ENCODE assay signal across 8 mouse cellular contexts in genomic region chr7:44593775-44594174, GRCm38 (mm10). TPM values are rescaled to one million over a fixed set of nuclear protein-coding genes. Genes with fewer than 3 reads are reported as not detected.
DNase-seq lines count a peak whose midpoint lies in the region; ATAC-seq and TF ChIP-seq lines count a peak whose summit lies in the region.

No protein-coding gene starts in this region.

- no peak for TF ChIP-seq CTCF in kidney, adult 2 months (conservative IDR thresholded peaks at IDR 0.05; ENCODE audit: insufficient read depth, insufficient read length, low read depth, low read length)

- no peak for TF ChIP-seq POLR2A in kidney, adult 2 months (IDR thresholded peaks at IDR 0.05; ENCODE audit: low read depth, low read length)

- peak; percentile 88 for DNase-seq in adrenal gland, postnatal 25 days
- DNase-seq in embryonic facial prominence, embryonic 10.5 days (ENCODE audit: low spot score): peak; percentile 95
- DNase-seq in heart, adult 18-20 months: peak; percentile 64 to 82
- DNase-seq in kidney, adult 2 months: peak; percentile 81
- DNase-seq in limb, embryonic 10.5 days (ENCODE audit: low spot score): peak; percentile 96
- peak; percentile 43 for DNase-seq in spleen, adult 12 weeks (ENCODE audit: low spot score)

- H3K36me3 ChIP-seq in embryonic facial prominence, embryonic 10.5 days (replicated peaks): peaks cover 8% of the 10 kb centered on the region
- H3K36me3 ChIP-seq in kidney, adult 2 months (ENCODE audit: control insufficient read depth, insufficient read depth, low read length): no peaks in the 10 kb centered on the region
- H3K36me3 ChIP-seq in limb, embryonic 10.5 days: no peaks in the 10 kb centered on the region
- H3K36me3 ChIP-seq in midbrain, embryonic 13.5 days: peaks cover 8% of the 10 kb centered on the region

- H3K9ac ChIP-seq in midbrain, embryonic 13.5 days (replicated peaks): peak overlapping the region; percentile 57

- peaks cover 72% of the 10 kb centered on the region for H3K4me1 ChIP-seq in embryonic facial prominence, embryonic 10.5 days
- peaks cover 7% of the 10 kb centered on the region; the same call in 1 of the 2 replicates for H3K4me1 ChIP-seq in kidney, adult 2 months (ENCODE audit: control insufficient read depth, insufficient read depth, low read length)
- peaks cover 49% of the 10 kb centered on the region for H3K4me1 ChIP-seq in limb, embryonic 10.5 days
- peaks cover 62% of the 10 kb centered on the region for H3K4me1 ChIP-seq in midbrain, embryonic 13.5 days (replicated peaks)

- H3K27ac ChIP-seq in embryonic facial prominence, embryonic 10.5 days (replicated peaks): no peak overlapping the region; the same call in 1 of the 2 replicates
- no peak overlapping the region for H3K27ac ChIP-seq in kidney, adult 2 months (ENCODE audit: insufficient read depth, low read depth, low read length)
- H3K27ac ChIP-seq in limb, embryonic 10.5 days: no peak overlapping the region
- H3K27ac ChIP-seq in midbrain, embryonic 13.5 days: peak overlapping the region; percentile 68

- H3K27me3 ChIP-seq in embryonic facial prominence, embryonic 10.5 days (replicated peaks; ENCODE audit: low read depth, poor library complexity, severe bottlenecking): peaks cover 48% of the 10 kb centered on the region
- no peaks in the 10 kb centered on the region for H3K27me3 ChIP-seq in kidney, adult 2 months (replicated peaks; ENCODE audit: control insufficient read depth, insufficient read depth, low read length)
- peaks cover 55% of the 10 kb centered on the region for H3K27me3 ChIP-seq in limb, embryonic 10.5 days (ENCODE audit: low read depth, poor library complexity, severe bottlenecking)
- H3K27me3 ChIP-seq in midbrain, embryonic 13.5 days: peaks cover 23% of the 10 kb centered on the region

- peak; percentile 69 for ATAC-seq in midbrain, embryonic 13.5 days
- no peak for ATAC-seq in inflammation-experienced regulatory T-cells, adult 6 months

- no peaks in the 10 kb centered on the region for H3K9me3 ChIP-seq in embryonic facial prominence, embryonic 10.5 days
- no peaks in the 10 kb centered on the region for H3K9me3 ChIP-seq in limb, embryonic 10.5 days (replicated peaks)
- no peaks in the 10 kb centered on the region for H3K9me3 ChIP-seq in midbrain, embryonic 13.5 days

- WGBS in embryonic facial prominence, embryonic 10.5 days: under 1% methylated on average over 22 of the region's 22 CpGs
- 2% methylated on average over 22 of the region's 22 CpGs for WGBS in kidney, adult 2 months
- WGBS in limb, embryonic 10.5 days: under 1% methylated on average over 22 of the region's 22 CpGs
- WGBS in midbrain, embryonic 13.5 days: 0% methylated on average over 18 of the region's 22 CpGs

- peak overlapping the region; percentile 95 for H3K4me2 ChIP-seq in midbrain, embryonic 13.5 days (replicated peaks)

- H3K4me3 ChIP-seq in embryonic facial prominence, embryonic 10.5 days: peak overlapping the region; percentile 77
- no peak overlapping the region for H3K4me3 ChIP-seq in kidney, adult 2 months (ENCODE audit: insufficient read depth, low read depth, low read length)
- peak overlapping the region; percentile 27 for H3K4me3 ChIP-seq in limb, embryonic 10.5 days
- H3K4me3 ChIP-seq in midbrain, embryonic 13.5 days (replicated peaks): peak overlapping the region; percentile 65

RNA-seq across cellular contexts. Expression of gene Kcnc3, which starts 3.3 kb away (rescaled TPM):
- total RNA-seq in adrenal gland, postnatal 25 days (2021): 5.9 and 6.0 TPM in 2 replicates
- polyA plus RNA-seq in embryonic facial prominence, embryonic 10.5 days (2016; fragmentation: Nextera tagmentation; extraction: Ambion mirVana): 0.44 and 0.63 TPM in 2 replicates
- 1 to 10 TPM; 2.4 to 2.6 TPM for total RNA-seq in heart, adult 18-20 months (2021)
- polyA plus RNA-seq in kidney, adult 2 months (2012; rRNA removed): 19.1 and 20.6 TPM in 2 replicates
- polyA plus RNA-seq in limb, embryonic 10.5 days (2016; fragmentation: Nextera tagmentation; extraction: Ambion mirVana): 0.21 and 0.28 TPM in 2 replicates
- 3.7 and 4.4 TPM in 2 replicates for polyA plus RNA-seq in midbrain, embryonic 13.5 days (2015; fragmentation: Nextera tagmentation; extraction: Ambion mirVana)
- polyA plus RNA-seq in inflammation-experienced regulatory T-cells, adult 6 months (2017; shearing (Covaris generic)): not detected

RNA-seq across cellular contexts. Expression of gene Napsa, which starts 21.6 kb away (rescaled TPM):
- 0.88 TPM in 1 of 2 replicates, not detected in the other for total RNA-seq in adrenal gland, postnatal 25 days (2021)
- polyA plus RNA-seq in embryonic facial prominence, embryonic 10.5 days (2016; fragmentation: Nextera tagmentation; extraction: Ambion mirVana): 0.78 and 0.88 TPM in 2 replicates
- 1 to 10 TPM in 1 of 2 experiments, under 1 TPM in 1; 0.82 to 4.4 TPM for total RNA-seq in heart, adult 18-20 months (2021)
- 4,402 and 6,941 TPM in 2 replicates for polyA plus RNA-seq in kidney, adult 2 months (2012; rRNA removed)
- 0.14 and 0.20 TPM in 2 replicates for polyA plus RNA-seq in limb, embryonic 10.5 days (2016; fragmentation: Nextera tagmentation; extraction: Ambion mirVana)
- polyA plus RNA-seq in midbrain, embryonic 13.5 days (2015; fragmentation: Nextera tagmentation; extraction: Ambion mirVana): 0.64 and 1.3 TPM in 2 replicates
- polyA plus RNA-seq in inflammation-experienced regulatory T-cells, adult 6 months (2017; shearing (Covaris generic)): 1 to 10 TPM; 1.3 to 7.7 (median 3.2) TPM

RNA-seq across cellular contexts. Expression of gene Nr1h2, which starts 40.0 kb away (rescaled TPM):
- 133 and 140 TPM in 2 replicates for total RNA-seq in adrenal gland, postnatal 25 days (2021)
- 75.0 and 77.6 TPM in 2 replicates for polyA plus RNA-seq in embryonic facial prominence, embryonic 10.5 days (2016; fragmentation: Nextera tagmentation; extraction: Ambion mirVana)
- total RNA-seq in heart, adult 18-20 months (2021): 10 to 100 TPM; 43.9 to 47.3 TPM
- polyA plus RNA-seq in kidney, adult 2 months (2012; rRNA removed): 136 and 159 TPM in 2 replicates
- polyA plus RNA-seq in limb, embryonic 10.5 days (2016; fragmentation: Nextera tagmentation; extraction: Ambion mirVana): 74.5 and 82.2 TPM in 2 replicates
- polyA plus RNA-seq in midbrain, embryonic 13.5 days (2015; fragmentation: Nextera tagmentation; extraction: Ambion mirVana): 71.3 and 74.9 TPM in 2 replicates
- 10 to 100 TPM; 43.0 to 52.2 (median 49.9) TPM for polyA plus RNA-seq in inflammation-experienced regulatory T-cells, adult 6 months (2017; shearing (Covaris generic))

RNA-seq across cellular contexts. Expression of gene Pold1, which starts 45.1 kb away (rescaled TPM):
- 14.2 and 22.6 TPM in 2 replicates for total RNA-seq in adrenal gland, postnatal 25 days (2021)
- 164 and 171 TPM in 2 replicates for polyA plus RNA-seq in embryonic facial prominence, embryonic 10.5 days (2016; fragmentation: Nextera tagmentation; extraction: Ambion mirVana)
- 10 to 100 TPM; 12.6 to 16.2 TPM for total RNA-seq in heart, adult 18-20 months (2021)
- 12.7 and 14.2 TPM in 2 replicates for polyA plus RNA-seq in kidney, adult 2 months (2012; rRNA removed)
- 175 and 184 TPM in 2 replicates for polyA plus RNA-seq in limb, embryonic 10.5 days (2016; fragmentation: Nextera tagmentation; extraction: Ambion mirVana)
- polyA plus RNA-seq in midbrain, embryonic 13.5 days (2015; fragmentation: Nextera tagmentation; extraction: Ambion mirVana): 38.7 and 40.1 TPM in 2 replicates
- 10 to 100 TPM; 21.0 to 32.4 (median 21.4) TPM for polyA plus RNA-seq in inflammation-experienced regulatory T-cells, adult 6 months (2017; shearing (Covaris generic))

Comparison
In these comparisons a context has a peak if more than half of its experiments do, and no peak if none do; other contexts are left out.
1. DNase-seq: peak in every context shown above with its lines; median percentile 96 in limb, embryonic 10.5 days; 95 in embryonic facial prominence, embryonic 10.5 days; 88 in adrenal gland, postnatal 25 days; 81 in kidney, adult 2 months; 73 in heart, adult 18-20 months; 43 in spleen, adult 12 weeks.
2. RNA of gene Napsa, which starts 21.6 kb away (polyA plus RNA-seq): 4,402 to 6,941 TPM in kidney, adult 2 months; 1.3 to 7.7 TPM in inflammation-experienced regulatory T-cells, adult 6 months, 0.64 to 1.3 TPM in midbrain, embryonic 13.5 days, 0.78 to 0.88 TPM in embryonic facial prominence, embryonic 10.5 days and 0.14 to 0.20 TPM in limb, embryonic 10.5 days; every median in the first group is over 100 times any median in the second.